Comparison of ENCODE assay signal across 12 mouse cellular contexts in the genomic region with DNA sequence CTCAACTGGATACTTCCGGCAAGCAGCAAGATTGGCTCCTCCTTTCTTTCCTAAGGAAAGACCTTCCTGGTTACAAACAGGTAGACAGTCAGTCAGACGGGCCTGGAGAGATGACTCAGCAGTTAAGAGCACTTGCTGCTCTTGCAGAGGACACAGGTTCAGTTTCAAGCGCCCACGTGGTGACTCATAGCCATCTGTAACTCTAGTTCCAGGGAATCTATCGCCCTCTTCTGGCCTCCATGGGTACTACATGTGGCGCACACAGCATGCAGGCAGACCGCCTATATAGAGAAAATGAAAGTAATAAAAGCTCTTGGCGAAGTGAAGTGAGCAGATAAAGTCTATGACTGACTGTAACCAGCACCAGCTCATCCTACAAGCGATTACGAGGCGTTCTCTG.
A peak's percentile ranks its signal among the peaks of the same experiment; 100 is the strongest.
DNase-seq lines count a peak whose midpoint lies in the region; ATAC-seq and TF ChIP-seq lines count a peak whose summit lies in the region.
"Had no signal": no experiment of that assay in that cellular context is flagged by ENCODE, and none has a peak within 500 bp of the region (broad histone marks: within the 10 kb centered on the region; RNA-seq: fewer than 3 reads in every experiment).

No protein-coding gene starts in this region.

- no peak overlapping the region for H3K9ac ChIP-seq in heart, postnatal 0 days (replicated peaks; ENCODE audit: low read depth, low read length)
- no peak overlapping the region for H3K9ac ChIP-seq in lung, postnatal 0 days (replicated peaks; ENCODE audit: low read depth)
- H3K9ac ChIP-seq: liver, embryonic 13.5 days; midbrain, embryonic 12.5 days; neural tube, embryonic 12.5 days had no signal

- no peak overlapping the region for H3K4me2 ChIP-seq in heart, postnatal 0 days (ENCODE audit: low read depth, low read length)
- no peak overlapping the region for H3K4me2 ChIP-seq in lung, postnatal 0 days (replicated peaks; ENCODE audit: low read depth, low read length)
- H3K4me2 ChIP-seq: liver, embryonic 13.5 days; midbrain, embryonic 12.5 days; neural tube, embryonic 12.5 days had no signal

- 76% methylated on average over 11 of the region's 11 CpGs for WGBS in heart, postnatal 0 days
- 73% methylated on average over 11 of the region's 11 CpGs for WGBS in heart, embryonic 10.5 days
- 86% methylated on average over 11 of the region's 11 CpGs for WGBS in lung, postnatal 0 days

- no peak overlapping the region for H3K27ac ChIP-seq in heart, postnatal 0 days (ENCODE audit: low read depth)
- no peak overlapping the region for H3K27ac ChIP-seq in heart, embryonic 10.5 days
- no peak overlapping the region for H3K27ac ChIP-seq in lung, postnatal 0 days (ENCODE audit: low read length)
- H3K27ac ChIP-seq: liver, embryonic 13.5 days; midbrain, embryonic 12.5 days; neural tube, embryonic 12.5 days had no signal

- no peaks in the 10 kb centered on the region for H3K36me3 ChIP-seq in heart, postnatal 0 days (replicated peaks; ENCODE audit: control insufficient read depth, insufficient read depth, low read length)
- H3K36me3 ChIP-seq in heart, embryonic 10.5 days, result no peaks in the 10 kb centered on the region
- no peaks in the 10 kb centered on the region for H3K36me3 ChIP-seq in lung, postnatal 0 days (ENCODE audit: insufficient read depth, low read length)
- H3K36me3 ChIP-seq: liver, embryonic 13.5 days; midbrain, embryonic 12.5 days; neural tube, embryonic 12.5 days had no signal

- no peaks in the 10 kb centered on the region for H3K4me1 ChIP-seq in heart, postnatal 0 days (ENCODE audit: control insufficient read depth, insufficient read depth)
- no peaks in the 10 kb centered on the region for H3K4me1 ChIP-seq in heart, embryonic 10.5 days
- H3K4me1 ChIP-seq in lung, postnatal 0 days (ENCODE audit: insufficient read depth, low read depth, low read length), result no peaks in the 10 kb centered on the region
- H3K4me1 ChIP-seq: liver, embryonic 13.5 days; midbrain, embryonic 12.5 days had no signal

- peak; percentile 8; the same call in 1 of the 2 replicates for TF ChIP-seq CTCF in heart, postnatal 0 days (IDR thresholded peaks at IDR 0.05; ENCODE audit: low read depth)
- TF ChIP-seq CTCF in lung, postnatal 0 days (IDR thresholded peaks at IDR 0.05), result peak; percentile 34

- H3K9me3 ChIP-seq in heart, postnatal 0 days (replicated peaks; ENCODE audit: control insufficient read depth, low read length), result no peaks in the 10 kb centered on the region
- no peaks in the 10 kb centered on the region; the same call in 1 of the 2 replicates for H3K9me3 ChIP-seq in heart, embryonic 10.5 days
- no peaks in the 10 kb centered on the region for H3K9me3 ChIP-seq in lung, postnatal 0 days (ENCODE audit: low read length)

- no peak for DNase-seq in heart, postnatal 0 days (ENCODE audit: low spot score)
- no peak for DNase-seq in heart, embryonic 10.5 days (ENCODE audit: low spot score)
- DNase-seq in lung, postnatal 0 days (ENCODE audit: low spot score), result no peak
- no peak for DNase-seq in lung, postnatal 36 days
- peak; percentile 98 for DNase-seq in R1 (ENCODE audit: low read depth, low spot score)
- DNase-seq in ovary, postnatal 36 days (ENCODE audit: low spot score), result no peak
- DNase-seq in layer of hippocampus, adult 18-20 months (ENCODE audit: low spot score in 2 of 2), result no peak
- DNase-seq: liver, embryonic 13.5 days had no signal

- H3K27me3 ChIP-seq in heart, postnatal 0 days (ENCODE audit: control insufficient read depth, insufficient read depth, low read length), result no peaks in the 10 kb centered on the region
- no peaks in the 10 kb centered on the region for H3K27me3 ChIP-seq in heart, embryonic 10.5 days (ENCODE audit: insufficient read depth, poor library complexity, severe bottlenecking)
- no peaks in the 10 kb centered on the region for H3K27me3 ChIP-seq in lung, postnatal 0 days (replicated peaks; ENCODE audit: insufficient read depth, low read length)
- H3K27me3 ChIP-seq: CH12.LX; liver, embryonic 13.5 days; neural tube, embryonic 12.5 days had no signal

- no peak for TF ChIP-seq EP300 in heart, postnatal 0 days (IDR thresholded peaks at IDR 0.05; ENCODE audit: low read depth)
- no peak for TF ChIP-seq EP300 in lung, postnatal 0 days (IDR thresholded peaks at IDR 0.05)

- no peak for ATAC-seq in heart, postnatal 0 days (ENCODE audit: insufficient read depth, low read depth)
- no peak for ATAC-seq in lung, postnatal 0 days
- 0 out of 2 replicates have a peak, but pooled peaks have one; percentile 25 for ATAC-seq in megakaryocyte-erythroid progenitor cell, adult 5-6 weeks (replicated peaks; ENCODE audit: low FRiP score, low TSS enrichment, poor library complexity, severe bottlenecking)

- H3K4me3 ChIP-seq in heart, postnatal 0 days (ENCODE audit: low read depth, low read length), result no peak overlapping the region
- H3K4me3 ChIP-seq in heart, embryonic 10.5 days, result no peak overlapping the region
- no peak overlapping the region for H3K4me3 ChIP-seq in lung, postnatal 0 days (ENCODE audit: low read depth, low read length)
- H3K4me3 ChIP-seq: liver, embryonic 13.5 days; midbrain, embryonic 12.5 days; neural tube, embryonic 12.5 days had no signal
